Mouse (Mus musculus) lung, adult 2 months (tissue): Measurements from ENCODE around the gene Klhl3.

Experiments
- CTCF ChIP-seq: fragments of 200-500 bp; IDR thresholded peaks from 2 replicates; pipeline ENCODE4 v1.5.1; 2011; ENCODE audit warnings: mild to moderate bottlenecking, low read length, control low read depth; ENCODE audit not compliant: insufficient read depth
- POLR2A ChIP-seq: fragments of 200-500 bp; IDR thresholded peaks from 2 replicates; pipeline ENCODE4 v1.6.1; 2011; ENCODE audit warnings: low read depth, mild to moderate bottlenecking, control low read depth, low read length, borderline replicate concordance; ENCODE audit errors: extremely low read depth

GRCm38 (mm10) chr13:58035470-58036156 lies 77.8 kb downstream of the Klhl3 start:
- TF ChIP-seq POLR2A = no peak
- no peak for TF ChIP-seq CTCF
